Mouse (Mus musculus): ENCODE measurements around the gene Ppp6r3. TPM values are rescaled to one million over a fixed set of nuclear protein-coding genes. Genes with fewer than 3 reads are reported as not detected.

The Ppp6r3 gene
- polyA plus RNA-seq, 1 experiment from 2014 or later, result 64.2 TPM

DNA sequence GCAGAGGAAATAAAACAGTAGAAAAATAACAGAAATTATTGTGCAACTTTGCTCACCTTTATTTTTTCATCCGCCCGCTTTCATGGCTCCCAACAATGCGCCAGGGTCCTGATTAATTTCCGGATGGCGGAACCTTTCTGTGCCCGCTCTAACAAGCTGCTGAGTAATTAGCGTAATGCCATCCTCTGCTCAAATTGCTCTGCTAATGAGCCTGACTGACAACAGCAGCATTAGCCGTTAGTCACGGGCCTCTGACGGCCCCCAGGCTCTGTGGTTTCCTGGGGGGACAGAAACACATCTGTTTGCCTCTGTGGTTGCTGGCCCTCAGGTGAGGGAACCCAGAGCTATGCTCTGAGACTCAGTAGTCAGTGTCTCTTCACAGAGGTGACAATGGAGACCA is 134.5 kb downstream of the Ppp6r3 start:
- H3K4me1 ChIP-seq (replicated peaks; ENCODE audit: control insufficient read depth, insufficient read depth, low read length), result no peaks in the 10 kb centered on the region
- ATAC-seq (replicated peaks; ENCODE audit: low FRiP score, low TSS enrichment, low read depth) (no peak), DNase-seq (ENCODE audit: low spot score) (no peak)
- H3K4me3 ChIP-seq (ENCODE audit: low read depth, low read length), result no peak overlapping the region
- no peaks in the 10 kb centered on the region for H3K36me3 ChIP-seq (ENCODE audit: control insufficient read depth, insufficient read depth, low read length)
- H3K9me3 ChIP-seq (ENCODE audit: control insufficient read depth, low read length), result no peaks in the 10 kb centered on the region
- no peak overlapping the region for H3K4me2 ChIP-seq (ENCODE audit: low read length)
- WGBS, result 59% methylated on average over 10 of the region's 10 CpGs
- H3K27me3 ChIP-seq (replicated peaks; ENCODE audit: control insufficient read depth, insufficient read depth, low read length), result no peaks in the 10 kb centered on the region
- no peak overlapping the region for H3K27ac ChIP-seq (ENCODE audit: low read depth)
- H3K9ac ChIP-seq (ENCODE audit: low read length), result no peak overlapping the region

DNA sequence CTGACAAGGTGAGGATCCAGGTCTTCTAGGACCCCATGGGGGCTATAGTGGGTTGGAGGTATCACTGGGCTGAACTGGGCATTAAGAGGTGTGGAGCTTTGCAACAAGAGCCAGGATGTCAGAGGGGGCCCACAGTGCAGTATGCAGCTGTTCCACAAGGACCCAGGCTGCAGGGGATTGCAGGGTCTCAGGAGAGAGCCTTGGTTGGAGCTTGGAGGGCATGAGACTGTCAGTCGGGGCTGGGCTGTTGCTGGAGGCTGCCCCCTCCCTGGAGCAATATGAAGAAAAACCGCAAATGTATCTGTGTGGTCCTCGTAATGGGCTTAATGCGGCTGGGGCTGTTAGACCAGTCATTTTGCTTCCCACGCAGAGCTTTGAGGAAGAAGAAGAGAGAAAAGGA is 134.9 kb downstream of the Ppp6r3 start:
- Histone ChIP-seq H3K9me3 (ENCODE audit: control insufficient read depth, low read length) (no peaks in the 10 kb centered on the region), H3K9ac (ENCODE audit: low read length) (no peak overlapping the region), H3K4me1 (replicated peaks; ENCODE audit: control insufficient read depth, insufficient read depth, low read length) (no peaks in the 10 kb centered on the region), H3K27me3 (replicated peaks; ENCODE audit: control insufficient read depth, insufficient read depth, low read length) (no peaks in the 10 kb centered on the region), H3K4me3 (ENCODE audit: low read depth, low read length) (no peak overlapping the region), H3K36me3 (ENCODE audit: control insufficient read depth, insufficient read depth, low read length) (no peaks in the 10 kb centered on the region), H3K27ac (ENCODE audit: low read depth) (no peak overlapping the region), H3K4me2 (ENCODE audit: low read length) (no peak overlapping the region)
- WGBS, result 65% methylated on average over 5 of the region's 5 CpGs
- no peak for ATAC-seq (replicated peaks; ENCODE audit: low FRiP score, low TSS enrichment, low read depth)
- DNase-seq (ENCODE audit: low spot score), result no peak

DNA sequence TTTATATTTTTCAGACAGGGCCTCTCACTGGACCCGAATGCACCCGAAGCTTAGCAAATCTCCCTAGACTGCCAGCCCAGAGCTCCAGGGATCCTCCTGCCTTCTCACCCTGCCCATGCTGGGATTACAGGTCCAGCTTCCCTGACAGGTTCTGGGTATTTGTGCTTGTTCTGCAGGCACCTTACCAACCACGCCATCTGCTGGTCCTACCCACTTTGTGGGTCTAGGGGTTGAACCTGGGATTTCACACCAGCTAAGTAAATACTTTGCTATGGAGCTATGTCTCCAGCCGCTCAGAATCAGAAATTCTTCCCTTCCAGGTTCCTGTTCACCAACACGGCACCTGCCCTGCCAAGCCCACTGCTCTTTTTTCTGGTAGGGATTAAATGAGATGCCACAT is 137.6 kb downstream of the Ppp6r3 start:
- Histone ChIP-seq H3K36me3 (ENCODE audit: control insufficient read depth, insufficient read depth, low read length) (no peaks in the 10 kb centered on the region), H3K9ac (ENCODE audit: low read length) (no peak overlapping the region), H3K9me3 (ENCODE audit: control insufficient read depth, low read length) (no peaks in the 10 kb centered on the region), H3K27me3 (replicated peaks; ENCODE audit: control insufficient read depth, insufficient read depth, low read length) (no peaks in the 10 kb centered on the region), H3K27ac (ENCODE audit: low read depth) (no peak overlapping the region), H3K4me3 (ENCODE audit: low read depth, low read length) (no peak overlapping the region), H3K4me2 (ENCODE audit: low read length) (no peak overlapping the region), H3K4me1 (replicated peaks; ENCODE audit: control insufficient read depth, insufficient read depth, low read length) (no peaks in the 10 kb centered on the region)
- ATAC-seq (replicated peaks; ENCODE audit: low FRiP score, low TSS enrichment, low read depth), result no peak
- DNase-seq (ENCODE audit: low spot score), result no peak
- WGBS, result 69% methylated on average over 5 of the region's 5 CpGs

DNA sequence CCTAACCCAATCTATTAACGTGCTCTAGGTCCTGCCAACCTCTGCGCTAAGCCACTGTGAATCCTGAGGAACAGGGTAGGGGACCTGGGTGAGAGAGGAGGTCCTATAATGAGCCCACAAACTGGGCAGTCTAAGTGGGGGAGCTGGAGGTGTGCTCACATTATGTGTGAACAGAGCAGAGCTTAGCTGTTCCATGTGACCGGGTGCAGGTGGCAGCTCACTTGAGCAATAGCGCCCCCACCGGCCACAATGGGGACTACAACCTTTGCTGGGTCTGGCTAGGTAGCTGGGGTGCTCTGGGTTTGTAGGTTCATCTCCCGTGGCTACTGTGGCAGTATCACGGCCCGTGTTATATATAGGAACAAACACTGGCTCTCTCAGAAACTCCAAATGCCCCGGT is 138.7 kb downstream of the Ppp6r3 start:
- no peak overlapping the region for H3K4me2 ChIP-seq (ENCODE audit: low read length)
- no peaks in the 10 kb centered on the region for H3K36me3 ChIP-seq (ENCODE audit: control insufficient read depth, insufficient read depth, low read length)
- ATAC-seq (replicated peaks; ENCODE audit: low FRiP score, low TSS enrichment, low read depth) (no peak; the same call in 1 of the 2 replicates), DNase-seq (ENCODE audit: low spot score) (no peak)
- H3K9me3 ChIP-seq (ENCODE audit: control insufficient read depth, low read length), result no peaks in the 10 kb centered on the region
- no peak overlapping the region for H3K9ac ChIP-seq (ENCODE audit: low read length)
- 60% methylated on average over 9 of the region's 9 CpGs for WGBS
- H3K27ac ChIP-seq (ENCODE audit: low read depth), result no peak overlapping the region
- no peaks in the 10 kb centered on the region for H3K4me1 ChIP-seq (replicated peaks; ENCODE audit: control insufficient read depth, insufficient read depth, low read length)
- H3K27me3 ChIP-seq (replicated peaks; ENCODE audit: control insufficient read depth, insufficient read depth, low read length), result no peaks in the 10 kb centered on the region
- H3K4me3 ChIP-seq (ENCODE audit: low read depth, low read length), result no peak overlapping the region

DNA sequence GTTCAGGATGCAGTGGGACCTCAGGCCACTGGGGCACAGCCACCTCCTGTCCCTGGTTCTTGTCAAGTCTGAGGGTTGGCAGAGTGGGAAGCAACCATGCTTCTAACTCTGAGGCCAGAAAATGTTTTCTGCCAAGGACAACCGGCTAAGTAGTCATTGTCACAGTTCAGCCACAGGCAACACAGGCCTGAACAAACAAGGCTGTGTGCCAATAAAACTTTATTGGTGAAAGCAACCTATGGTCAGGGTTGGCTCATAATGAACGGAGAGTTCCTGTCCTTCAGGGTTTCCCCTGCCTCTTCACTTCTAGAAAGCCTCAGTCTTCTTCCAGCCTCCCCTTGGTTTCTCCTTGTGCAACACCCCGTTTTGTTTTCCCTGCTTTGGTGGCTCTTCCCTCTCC is 139.7 kb downstream of the Ppp6r3 start:
- no peaks in the 10 kb centered on the region for H3K4me1 ChIP-seq (replicated peaks; ENCODE audit: control insufficient read depth, insufficient read depth, low read length)
- no peak overlapping the region for H3K4me2 ChIP-seq (ENCODE audit: low read length)
- H3K36me3 ChIP-seq (ENCODE audit: control insufficient read depth, insufficient read depth, low read length), result no peaks in the 10 kb centered on the region
- H3K9me3 ChIP-seq (ENCODE audit: control insufficient read depth, low read length), result no peaks in the 10 kb centered on the region
- H3K27me3 ChIP-seq (replicated peaks; ENCODE audit: control insufficient read depth, insufficient read depth, low read length), result no peaks in the 10 kb centered on the region
- ATAC-seq (replicated peaks; ENCODE audit: low FRiP score, low TSS enrichment, low read depth) (no peak), DNase-seq (ENCODE audit: low spot score) (no peak)
- no peak overlapping the region for H3K4me3 ChIP-seq (ENCODE audit: low read depth, low read length)
- H3K27ac ChIP-seq (ENCODE audit: low read depth), result no peak overlapping the region
- H3K9ac ChIP-seq (ENCODE audit: low read length), result no peak overlapping the region
- WGBS, result 73% methylated on average over 3 of the region's 3 CpGs

DNA sequence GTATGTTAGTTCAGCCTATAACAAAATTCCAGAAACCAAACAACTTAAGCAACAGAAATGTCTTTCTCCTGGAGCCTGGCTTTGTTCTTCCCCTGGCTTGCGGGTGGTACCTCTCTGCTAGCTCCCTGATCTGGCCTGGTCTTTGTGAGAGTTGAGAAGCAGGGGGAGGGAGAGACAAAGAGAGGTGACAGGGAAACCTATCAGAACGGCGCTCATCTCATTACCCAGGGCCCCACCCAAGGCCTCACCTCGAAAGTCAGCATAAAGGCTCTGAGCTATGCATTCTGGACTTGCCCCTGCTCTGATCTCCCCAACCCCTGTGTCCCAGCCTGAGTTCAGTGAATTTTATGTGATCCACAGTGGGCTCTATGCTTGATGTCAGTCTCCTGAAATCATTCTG is 140.9 kb downstream of the Ppp6r3 start:
- Histone ChIP-seq H3K36me3 (ENCODE audit: control insufficient read depth, insufficient read depth, low read length) (no peaks in the 10 kb centered on the region), H3K4me1 (replicated peaks; ENCODE audit: control insufficient read depth, insufficient read depth, low read length) (no peaks in the 10 kb centered on the region), H3K9me3 (ENCODE audit: control insufficient read depth, low read length) (no peaks in the 10 kb centered on the region), H3K4me3 (ENCODE audit: low read depth, low read length) (no peak overlapping the region), H3K27me3 (replicated peaks; ENCODE audit: control insufficient read depth, insufficient read depth, low read length) (no peaks in the 10 kb centered on the region), H3K4me2 (ENCODE audit: low read length) (no peak overlapping the region), H3K9ac (ENCODE audit: low read length) (no peak overlapping the region), H3K27ac (ENCODE audit: low read depth) (no peak overlapping the region)
- DNase-seq (ENCODE audit: low spot score), result no peak
- 37% methylated on average over 4 of the region's 4 CpGs for WGBS
- ATAC-seq (replicated peaks; ENCODE audit: low FRiP score, low TSS enrichment, low read depth), result no peak

DNA sequence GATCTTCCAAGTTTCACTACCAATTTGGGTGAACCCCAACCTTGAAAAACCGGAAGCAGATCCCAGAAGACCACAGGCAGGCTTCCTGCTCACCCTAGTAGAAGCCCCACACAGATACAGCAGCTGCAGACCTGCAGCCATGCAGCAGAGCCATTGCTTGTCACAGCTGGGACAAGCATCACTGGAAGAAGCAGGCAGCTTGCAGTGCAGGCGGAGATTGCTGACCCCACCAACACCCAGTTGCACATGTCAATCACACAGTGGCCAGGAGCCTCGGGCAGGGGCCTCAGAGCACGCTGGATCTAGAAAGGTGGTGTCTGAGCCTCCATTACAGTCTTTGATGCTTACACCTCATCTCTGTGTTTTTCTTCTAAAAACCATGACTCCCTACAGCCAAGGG is 141.4 kb downstream of the Ppp6r3 start:
- H3K9me3 ChIP-seq (ENCODE audit: control insufficient read depth, low read length), result no peaks in the 10 kb centered on the region
- H3K4me2 ChIP-seq (ENCODE audit: low read length), result no peak overlapping the region
- no peak for ATAC-seq (replicated peaks; ENCODE audit: low FRiP score, low TSS enrichment, low read depth)
- no peaks in the 10 kb centered on the region for H3K4me1 ChIP-seq (replicated peaks; ENCODE audit: control insufficient read depth, insufficient read depth, low read length)
- no peaks in the 10 kb centered on the region for H3K27me3 ChIP-seq (replicated peaks; ENCODE audit: control insufficient read depth, insufficient read depth, low read length)
- no peak overlapping the region for H3K27ac ChIP-seq (ENCODE audit: low read depth)
- no peak for DNase-seq (ENCODE audit: low spot score)
- H3K4me3 ChIP-seq (ENCODE audit: low read depth, low read length), result no peak overlapping the region
- H3K36me3 ChIP-seq (ENCODE audit: control insufficient read depth, insufficient read depth, low read length), result no peaks in the 10 kb centered on the region
- 38% methylated on average over 4 of the region's 4 CpGs for WGBS
- no peak overlapping the region for H3K9ac ChIP-seq (ENCODE audit: low read length)

DNA sequence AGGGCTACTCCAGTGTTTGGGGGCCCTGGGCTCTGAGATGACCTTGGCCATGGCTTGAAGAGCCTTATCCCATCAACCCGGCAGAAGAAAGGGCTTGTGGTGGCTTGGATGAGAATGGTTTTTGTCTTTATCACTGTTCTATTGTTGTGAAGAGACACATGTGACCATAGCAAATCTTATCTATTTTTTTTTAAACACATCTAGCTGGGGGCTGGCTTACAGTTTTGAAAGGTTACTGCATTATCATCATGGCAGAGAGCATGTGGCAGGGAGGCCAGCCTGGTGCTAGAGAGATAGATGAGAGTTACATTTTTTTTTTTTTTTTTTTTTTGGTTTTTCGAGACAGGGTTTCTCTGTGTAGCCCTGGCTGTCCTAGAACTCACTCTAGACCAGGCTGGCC is 143.6 kb downstream of the Ppp6r3 start:
- H3K27me3 ChIP-seq (replicated peaks; ENCODE audit: control insufficient read depth, insufficient read depth, low read length), result no peaks in the 10 kb centered on the region
- no peak for ATAC-seq (replicated peaks; ENCODE audit: low FRiP score, low TSS enrichment, low read depth)
- no peaks in the 10 kb centered on the region for H3K9me3 ChIP-seq (ENCODE audit: control insufficient read depth, low read length)
- H3K4me3 ChIP-seq (ENCODE audit: low read depth, low read length), result no peak overlapping the region
- no peaks in the 10 kb centered on the region for H3K4me1 ChIP-seq (replicated peaks; ENCODE audit: control insufficient read depth, insufficient read depth, low read length)
- H3K9ac ChIP-seq (ENCODE audit: low read length), result no peak overlapping the region
- H3K27ac ChIP-seq (ENCODE audit: low read depth), result no peak overlapping the region
- DNase-seq (ENCODE audit: low spot score), result no peak
- 84% methylated on average over 1 of the region's 2 CpGs for WGBS
- no peak overlapping the region for H3K4me2 ChIP-seq (ENCODE audit: low read length)
- H3K36me3 ChIP-seq (ENCODE audit: control insufficient read depth, insufficient read depth, low read length), result no peaks in the 10 kb centered on the region

DNA sequence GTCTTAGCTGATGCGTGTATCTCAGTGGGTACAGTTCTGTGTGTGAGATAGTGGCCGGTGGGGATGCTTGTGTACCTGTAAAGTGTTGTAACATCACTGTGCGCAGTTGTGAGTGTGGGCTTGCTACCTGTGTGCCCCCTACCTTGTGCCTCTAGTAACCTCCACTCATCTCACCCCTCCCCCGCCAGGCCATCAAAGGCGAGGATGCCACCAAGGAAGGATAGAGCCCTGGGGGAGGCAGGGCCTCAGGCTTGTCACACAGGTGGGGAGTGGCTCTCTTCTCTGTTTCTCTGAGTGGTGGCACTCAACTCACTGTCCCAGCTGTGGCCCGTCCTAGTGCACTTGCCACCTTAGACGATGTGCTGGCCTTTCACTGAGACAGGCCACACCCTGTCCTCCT is 144.5 kb downstream of the Ppp6r3 start:
- DNase-seq (ENCODE audit: low spot score) (no peak), ATAC-seq (replicated peaks; ENCODE audit: low FRiP score, low TSS enrichment, low read depth) (no peak)
- H3K27ac ChIP-seq (ENCODE audit: low read depth), result no peak overlapping the region
- H3K36me3 ChIP-seq (ENCODE audit: control insufficient read depth, insufficient read depth, low read length), result no peaks in the 10 kb centered on the region
- no peaks in the 10 kb centered on the region for H3K9me3 ChIP-seq (ENCODE audit: control insufficient read depth, low read length)
- no peaks in the 10 kb centered on the region for H3K4me1 ChIP-seq (replicated peaks; ENCODE audit: control insufficient read depth, insufficient read depth, low read length)
- H3K9ac ChIP-seq (ENCODE audit: low read length), result no peak overlapping the region
- no peak overlapping the region for H3K4me2 ChIP-seq (ENCODE audit: low read length)
- 58% methylated on average over 7 of the region's 7 CpGs for WGBS
- no peak overlapping the region for H3K4me3 ChIP-seq (ENCODE audit: low read depth, low read length)
- H3K27me3 ChIP-seq (replicated peaks; ENCODE audit: control insufficient read depth, insufficient read depth, low read length), result no peaks in the 10 kb centered on the region

All from intestine, embryonic 14.5 days (tissue).